Mouse (Mus musculus): ENCODE results near the gene Hook2. TPM values are rescaled to one million over a fixed set of nuclear protein-coding genes. Genes with fewer than 3 reads are reported as not detected.

Gene Hook2
- polyA plus RNA-seq, 1 experiment from 2014 or later: 25.8 TPM

Other genes starting within 250 kb of the Hook2 start
- 45.9 and 49.8 TPM in 2 replicates for gene Nfix, start 190.3 kb upstream of the Hook2 start, polyA plus RNA-seq (2014; fragmentation: Nextera tagmentation; extraction: Ambion mirVana)
- 9.9 and 12.7 TPM in 2 replicates for gene Dand5, start 167.8 kb upstream of the Hook2 start, polyA plus RNA-seq (2014; fragmentation: Nextera tagmentation; extraction: Ambion mirVana)
- gene Gadd45gip1, start 159.1 kb upstream of the Hook2 start, polyA plus RNA-seq (2014; fragmentation: Nextera tagmentation; extraction: Ambion mirVana): 32.7 and 35.8 TPM in 2 replicates
- gene Rad23a, start 149.9 kb upstream of the Hook2 start, polyA plus RNA-seq (2014; fragmentation: Nextera tagmentation; extraction: Ambion mirVana): 83.4 and 84.3 TPM in 2 replicates
- gene Calr, start 143.7 kb upstream of the Hook2 start, polyA plus RNA-seq (2014; fragmentation: Nextera tagmentation; extraction: Ambion mirVana): 434 and 525 TPM in 2 replicates
- gene Farsa, start 133.6 kb upstream of the Hook2 start, polyA plus RNA-seq (2014; fragmentation: Nextera tagmentation; extraction: Ambion mirVana): 95.6 and 111 TPM in 2 replicates
- 17.4 and 27.4 TPM in 2 replicates for gene Syce2, start 118.5 kb upstream of the Hook2 start, polyA plus RNA-seq (2014; fragmentation: Nextera tagmentation; extraction: Ambion mirVana)
- gene Gcdh, start 96.7 kb upstream of the Hook2 start, polyA plus RNA-seq (2014; fragmentation: Nextera tagmentation; extraction: Ambion mirVana): 22.4 and 25.9 TPM in 2 replicates
- 0.19 and 0.63 TPM in 2 replicates for gene Klf1, start 88.7 kb upstream of the Hook2 start, polyA plus RNA-seq (2014; fragmentation: Nextera tagmentation; extraction: Ambion mirVana)
- gene Dnase2a, start 82.0 kb upstream of the Hook2 start, polyA plus RNA-seq (2014; fragmentation: Nextera tagmentation; extraction: Ambion mirVana): 4.0 and 5.4 TPM in 2 replicates
- gene Mast1, start 53.2 kb upstream of the Hook2 start, polyA plus RNA-seq (2014; fragmentation: Nextera tagmentation; extraction: Ambion mirVana): 69.5 and 69.9 TPM in 2 replicates
- 0.99 and 1.4 TPM in 2 replicates for gene Rtbdn, start 43.6 kb upstream of the Hook2 start, polyA plus RNA-seq (2014; fragmentation: Nextera tagmentation; extraction: Ambion mirVana)
- not detected in 2 replicates for gene Gm49661, start 21.2 kb upstream of the Hook2 start, polyA plus RNA-seq (2014; fragmentation: Nextera tagmentation; extraction: Ambion mirVana)
- gene Prdx2, start 21.0 kb upstream of the Hook2 start, polyA plus RNA-seq (2014; fragmentation: Nextera tagmentation; extraction: Ambion mirVana): 1,531 and 1,588 TPM in 2 replicates
- gene Rnaseh2a, start 20.8 kb upstream of the Hook2 start, polyA plus RNA-seq (2014; fragmentation: Nextera tagmentation; extraction: Ambion mirVana): 51.7 and 54.4 TPM in 2 replicates
- 4.3 and 5.7 TPM in 2 replicates for gene Junb, start 11.9 kb upstream of the Hook2 start, polyA plus RNA-seq (2014; fragmentation: Nextera tagmentation; extraction: Ambion mirVana)
- not detected in 2 replicates for gene Best2, start 23.9 kb downstream of the Hook2 start, polyA plus RNA-seq (2014; fragmentation: Nextera tagmentation; extraction: Ambion mirVana)
- 130 and 155 TPM in 2 replicates for gene Asna1, start 34.7 kb downstream of the Hook2 start, polyA plus RNA-seq (2014; fragmentation: Nextera tagmentation; extraction: Ambion mirVana)
- gene Trir, start 36.2 kb downstream of the Hook2 start, polyA plus RNA-seq (2014; fragmentation: Nextera tagmentation; extraction: Ambion mirVana): 157 and 191 TPM in 2 replicates
- 32.0 and 41.0 TPM in 2 replicates for gene Tnpo2, start 46.3 kb downstream of the Hook2 start, polyA plus RNA-seq (2014; fragmentation: Nextera tagmentation; extraction: Ambion mirVana)
- 65.0 and 80.9 TPM in 2 replicates for gene Fbxw9, start 69.5 kb downstream of the Hook2 start, polyA plus RNA-seq (2014; fragmentation: Nextera tagmentation; extraction: Ambion mirVana)
- 1.7 TPM in 1 of 2 replicates, not detected in the other for gene Gm5741, start 77.4 kb downstream of the Hook2 start, polyA plus RNA-seq (2014; fragmentation: Nextera tagmentation; extraction: Ambion mirVana)
- gene Dhps, start 81.2 kb downstream of the Hook2 start, polyA plus RNA-seq (2014; fragmentation: Nextera tagmentation; extraction: Ambion mirVana): 88.8 and 95.8 TPM in 2 replicates
- 141 and 154 TPM in 2 replicates for gene Wdr83os, start 90.1 kb downstream of the Hook2 start, polyA plus RNA-seq (2014; fragmentation: Nextera tagmentation; extraction: Ambion mirVana)
- gene Wdr83, start 90.7 kb downstream of the Hook2 start, polyA plus RNA-seq (2014; fragmentation: Nextera tagmentation; extraction: Ambion mirVana): 53.9 and 58.2 TPM in 2 replicates
- gene Man2b1, start 92.7 kb downstream of the Hook2 start, polyA plus RNA-seq (2014; fragmentation: Nextera tagmentation; extraction: Ambion mirVana): 13.3 and 17.2 TPM in 2 replicates
- gene Zfp791, start 132.5 kb downstream of the Hook2 start, polyA plus RNA-seq (2014; fragmentation: Nextera tagmentation; extraction: Ambion mirVana): 3.0 and 4.0 TPM in 2 replicates
- not detected in 2 replicates for gene Cks1brt, start 161.3 kb downstream of the Hook2 start, polyA plus RNA-seq (2014; fragmentation: Nextera tagmentation; extraction: Ambion mirVana)
- gene Olfr371, start 235.4 kb downstream of the Hook2 start, polyA plus RNA-seq (2014; fragmentation: Nextera tagmentation; extraction: Ambion mirVana): not detected in 2 replicates